Mouse (Mus musculus) erythroblast, embryonic 14.5 days (primary cell): ENCODE results near the gene Plscr3.

Experiments
- GATA1 ChIP-seq: IDR thresholded peaks from 2 replicates; pipeline ENCODE4 v1.6.1; 2012; ENCODE audit warnings: low read length, inconsistent platforms, mixed read lengths
- TAL1 ChIP-seq: IDR thresholded peaks from 3 replicates; pipeline ENCODE4 v1.6.1; 2012; ENCODE audit warnings: low read length, inconsistent platforms, mixed read lengths

GRCm38 (mm10) chr11:69858113-69858998 is 12.2 kb downstream of the Plscr3 start, which contains the start of gene Tnk1:
- TF ChIP-seq GATA1 (no peak), TAL1 (no peak)
